Mouse (Mus musculus) left cerebral cortex, adult 18-20 months (tissue): ENCODE measurements around the gene Col6a3. TPM values are rescaled to one million over a fixed set of nuclear protein-coding genes. Genes with fewer than 3 reads are reported as not detected.

Experiments
- DNase-seq, 2 experiments: peaks; one replicate each; pipeline ENCODE4 v3.0.0; 2021 to 2022; ENCODE audit warnings: low spot score in 2 of 2, mixed read lengths in 1 of 2
- long read RNA-seq, 2 experiments: library from polyadenylated mRNA; stranded (forward); transcript quantifications; one replicate each; pipeline ENCODE4 v2.0.0; 2021
- total RNA-seq, 2 experiments: library from RNA; stranded (reverse); gene quantifications; 2 replicates each; pipeline ENCODE4 v1.2.3; 2021

Col6a3 gene
- 1 to 10 TPM; 4.3 to 4.5 TPM for total RNA-seq
- long read RNA-seq, experiment 1, partial matches to known transcripts = 3 of 3 reads
- long read RNA-seq, experiment 1, other reads (novel, unspliced or antisense) = 0 of 3 reads
- long read RNA-seq, experiment 2, partial matches to known transcripts = 1 of 1 reads
- long read RNA-seq, experiment 2, other reads (novel, unspliced or antisense) = 0 of 1 reads

GRCm38 (mm10) chr1:90843836-90844235 is at the start of gene Col6a3:
Gene Col6a3, minus strand, starts transcription at chr1:90843971.
- DNase-seq = no peak

- no peak for DNase-seq
These were observed 42.1 kb upstream of the Col6a3 start for GRCm38 (mm10) chr1:90885771-90886460.

- DNase-seq = no peak
These were observed 32.9 kb upstream of the Col6a3 start for GRCm38 (mm10) chr1:90876486-90877270.

GRCm38 (mm10) chr1:90875961-90876360 is 32.2 kb upstream of the Col6a3 start:
- DNase-seq = no peak

- no peak for DNase-seq
These were observed 31.6 kb upstream of the Col6a3 start for GRCm38 (mm10) chr1:90875371-90875770.

GRCm38 (mm10) chr1:90870581-90870980 is 26.8 kb upstream of the Col6a3 start:
- no peak for DNase-seq

GRCm38 (mm10) chr1:90866734-90867133 is 23.0 kb upstream of the Col6a3 start:
- peak; percentile 4 to 6 for DNase-seq

- no peak for DNase-seq
These were observed 12.1 kb upstream of the Col6a3 start for GRCm38 (mm10) chr1:90855880-90856279.

GRCm38 (mm10) chr1:90849836-90850235 is 6.1 kb upstream of the Col6a3 start:
- DNase-seq = peak; percentile 35 to 40

GRCm38 (mm10) chr1:90845206-90845605 is 1.4 kb upstream of the Col6a3 start:
- DNase-seq = no peak

GRCm38 (mm10) chr1:90842789-90843587 is 783 bp downstream of the Col6a3 start:
- no peak for DNase-seq

GRCm38 (mm10) chr1:90840250-90840649 is 3.5 kb downstream of the Col6a3 start:
- peak; percentile 69 for DNase-seq

- DNase-seq = no peak
These were observed 5.1 kb downstream of the Col6a3 start for GRCm38 (mm10) chr1:90838657-90839056.

GRCm38 (mm10) chr1:90838221-90838620 is 5.5 kb downstream of the Col6a3 start:
- DNase-seq = peak; percentile 60 to 80

GRCm38 (mm10) chr1:90836178-90836740 is 7.5 kb downstream of the Col6a3 start:
- no peak for DNase-seq

GRCm38 (mm10) chr1:90834701-90835100 is 9.1 kb downstream of the Col6a3 start:
- no peak for DNase-seq

- DNase-seq = no peak
These were observed 13.8 kb downstream of the Col6a3 start for GRCm38 (mm10) chr1:90830006-90830405.

GRCm38 (mm10) chr1:90813226-90813625 is 30.5 kb downstream of the Col6a3 start:
- no peak for DNase-seq

- no peak for DNase-seq
These were observed 34.8 kb downstream of the Col6a3 start for GRCm38 (mm10) chr1:90808930-90809329.

GRCm38 (mm10) chr1:90803104-90803503 is 40.7 kb downstream of the Col6a3 start:
- no peak for DNase-seq

GRCm38 (mm10) chr1:90801067-90801466 is 42.7 kb downstream of the Col6a3 start:
- no peak for DNase-seq
